Mouse (Mus musculus): Measurements from ENCODE around the gene Hc.

Gene Hc

DNA sequence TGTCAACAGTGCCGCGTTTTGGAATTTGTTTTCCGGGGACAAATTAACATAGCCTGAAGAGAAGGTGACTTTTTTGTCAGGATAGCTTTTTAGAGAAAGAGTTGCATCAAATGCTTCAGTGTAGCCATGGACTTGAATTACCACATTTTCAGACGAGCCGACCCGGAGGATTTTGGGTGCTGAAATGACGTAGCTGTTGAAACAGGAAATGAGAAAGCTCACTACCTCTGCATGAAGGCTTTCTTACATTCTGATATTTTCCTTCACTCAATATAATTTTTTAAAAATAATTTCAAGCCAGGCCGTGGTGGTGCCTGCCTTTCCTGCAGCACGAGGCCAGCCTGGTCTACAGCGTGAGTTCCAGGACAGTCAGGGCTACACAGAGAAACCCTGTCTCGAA is 4.0 kb downstream of the Hc start:
- no peak for DNase-seq (ENCODE audit: low spot score in 2 of 2)

GRCm38 (mm10) chr2:35048851-35049250 is 12.4 kb downstream of the Hc start:
- no peak for DNase-seq (ENCODE audit: low spot score in 2 of 2)

- no peak for DNase-seq (ENCODE audit: low spot score in 2 of 2)
Measured at GRCm38 (mm10) chr2:35044956-35045355, 16.3 kb downstream of the Hc start.

- no peak for DNase-seq (ENCODE audit: low spot score in 2 of 2)
Measured at GRCm38 (mm10) chr2:35038580-35039375, 22.5 kb downstream of the Hc start.

GRCm38 (mm10) chr2:35024646-35025154 is 36.5 kb downstream of the Hc start:
- no peak for DNase-seq (ENCODE audit: low spot score in 2 of 2)

DNA sequence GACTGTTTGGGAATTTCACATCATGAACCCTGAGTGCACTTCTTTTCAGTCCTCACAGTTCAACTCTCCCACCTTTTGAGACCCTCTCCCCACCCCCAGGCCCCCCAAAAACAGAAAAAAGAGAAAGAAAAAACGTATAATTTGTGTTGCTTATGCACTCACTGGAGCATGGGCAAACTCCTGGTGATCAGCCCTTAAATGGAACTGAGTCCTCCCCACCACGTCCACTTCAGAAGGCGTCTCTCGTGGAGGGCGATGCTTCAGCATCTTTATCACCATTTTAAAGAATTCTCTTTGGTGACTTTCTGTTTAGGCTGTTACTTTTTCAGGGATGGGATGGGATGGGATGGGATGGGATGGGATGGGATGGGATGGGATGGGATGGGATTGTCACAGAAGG is 39.4 kb downstream of the Hc start:
- DNase-seq (ENCODE audit: low spot score in 2 of 2): no peak

- no peak for DNase-seq (ENCODE audit: low spot score in 2 of 2)
Measured at GRCm38 (mm10) chr2:35015861-35016260, 45.4 kb downstream of the Hc start.

GRCm38 (mm10) chr2:35011649-35012048 is 49.6 kb downstream of the Hc start:
- no peak for DNase-seq (ENCODE audit: low spot score in 2 of 2)

DNA sequence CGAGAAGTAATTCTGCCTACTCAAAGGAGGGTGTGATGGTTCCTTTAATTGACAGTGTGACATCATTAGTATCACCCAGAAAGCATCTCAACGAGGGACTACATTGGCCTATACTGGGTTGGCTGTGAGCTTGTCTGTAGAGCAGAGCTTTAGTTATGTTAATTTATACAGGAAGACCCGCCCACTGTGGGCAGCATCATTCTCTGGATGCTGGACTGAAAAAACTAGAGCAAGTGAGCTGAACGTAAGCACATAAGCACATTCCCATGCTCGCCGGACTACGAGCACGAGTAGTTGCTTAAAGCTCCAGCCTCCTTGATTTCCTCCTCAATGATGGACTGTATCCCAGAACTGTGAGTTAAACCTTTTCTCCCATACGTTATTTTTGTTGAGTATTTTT is 62.3 kb downstream of the Hc start:
- peak; percentile 19 to 34 for DNase-seq (ENCODE audit: low spot score in 2 of 2)

DNA sequence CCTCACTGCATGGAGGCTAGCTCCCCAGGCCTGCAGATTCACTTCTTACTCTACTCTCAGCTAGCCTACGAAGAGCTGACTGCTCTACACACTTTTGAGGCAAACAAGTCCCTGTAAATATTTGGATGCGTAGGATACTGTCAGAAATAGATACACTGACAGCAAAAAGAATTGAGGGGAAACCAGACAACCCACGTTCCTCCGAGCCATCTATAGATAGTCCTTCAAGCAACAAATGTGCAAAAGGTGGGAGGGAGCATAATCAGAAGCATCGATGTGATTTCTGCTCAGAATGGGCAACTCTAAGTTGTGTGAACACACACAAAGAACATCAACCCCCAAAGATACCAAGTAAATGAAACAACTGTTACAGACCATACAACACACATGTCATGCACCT is 64.7 kb downstream of the Hc start:
- DNase-seq (ENCODE audit: low spot score in 2 of 2): no peak

GRCm38 (mm10) chr2:34993696-34994356 is 67.4 kb downstream of the Hc start:
- DNase-seq (ENCODE audit: low spot score in 2 of 2): no peak

DNA sequence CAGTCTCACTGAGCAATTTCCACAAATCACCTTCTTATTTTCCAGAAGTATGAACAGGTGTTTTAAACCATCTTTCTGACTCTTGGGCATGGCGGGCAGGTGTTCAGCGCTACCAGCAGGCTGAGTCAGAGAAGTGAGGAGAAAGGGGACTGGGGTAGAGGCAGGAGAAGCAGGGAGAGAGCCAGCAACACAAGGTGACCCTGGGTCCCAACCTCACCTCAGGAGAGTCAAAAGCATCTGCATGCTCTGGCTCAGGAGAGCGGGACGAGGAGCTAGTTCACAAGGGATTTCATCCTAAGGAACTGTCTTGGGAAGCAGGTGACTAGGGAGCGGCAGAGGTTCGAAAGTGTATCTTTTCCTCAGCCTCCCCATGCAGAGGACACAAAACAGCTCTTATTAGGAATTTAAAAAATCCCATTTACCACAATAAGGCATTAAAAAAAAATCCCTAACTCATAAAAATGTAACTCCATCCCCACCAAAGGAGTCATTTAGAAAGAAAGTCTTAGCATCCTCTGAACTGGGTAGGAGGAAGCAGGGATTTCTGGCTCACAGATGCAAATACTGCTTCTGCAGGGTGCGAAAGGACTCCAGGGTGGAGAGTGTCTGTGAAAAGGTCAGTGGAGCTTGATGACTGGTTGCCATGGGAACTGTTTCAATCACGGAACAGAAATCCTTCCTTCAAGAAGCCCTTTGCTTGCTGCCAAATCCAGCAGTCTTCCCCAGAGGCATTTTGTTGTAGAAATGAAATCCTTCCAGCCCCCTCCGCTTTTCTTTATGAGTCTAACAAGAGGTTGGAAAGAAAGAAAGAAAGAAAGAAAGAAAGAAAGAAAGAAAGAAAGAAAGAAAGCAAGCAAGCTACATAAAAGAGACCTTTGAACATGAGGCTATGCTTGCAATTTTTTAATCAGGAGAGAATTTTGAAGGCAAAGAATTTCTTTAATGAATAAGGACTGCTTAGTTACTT is 68.2 kb downstream of the Hc start:
- peak in 1 of 2 experiments; percentile 23 for DNase-seq (ENCODE audit: low spot score in 2 of 2)

DNA sequence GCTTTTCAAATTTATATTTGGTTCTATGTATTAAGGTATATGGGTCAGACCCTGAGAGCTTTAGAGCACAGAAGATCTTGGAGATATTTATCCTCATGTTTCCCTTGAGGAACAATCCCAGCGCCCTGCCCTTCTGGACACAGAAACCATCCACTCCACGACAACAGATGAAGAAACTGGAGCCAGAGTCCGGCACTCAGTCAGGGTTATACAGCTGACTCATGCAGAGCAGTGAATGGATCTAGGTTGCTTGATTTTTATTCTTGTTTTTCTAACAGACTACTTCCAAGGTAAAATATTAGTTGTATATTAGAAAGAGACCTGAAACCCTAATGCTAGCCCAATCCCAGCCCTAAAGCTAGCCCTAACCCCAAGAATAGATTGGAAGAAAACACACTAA is 69.3 kb downstream of the Hc start:
- no peak for DNase-seq (ENCODE audit: low spot score in 2 of 2)

GRCm38 (mm10) chr2:34989749-34990148 is 71.5 kb downstream of the Hc start:
- no peak for DNase-seq (ENCODE audit: low spot score in 2 of 2)

GRCm38 (mm10) chr2:34987595-34987994 is 73.6 kb downstream of the Hc start:
- no peak for DNase-seq (ENCODE audit: low spot score in 2 of 2)

DNA sequence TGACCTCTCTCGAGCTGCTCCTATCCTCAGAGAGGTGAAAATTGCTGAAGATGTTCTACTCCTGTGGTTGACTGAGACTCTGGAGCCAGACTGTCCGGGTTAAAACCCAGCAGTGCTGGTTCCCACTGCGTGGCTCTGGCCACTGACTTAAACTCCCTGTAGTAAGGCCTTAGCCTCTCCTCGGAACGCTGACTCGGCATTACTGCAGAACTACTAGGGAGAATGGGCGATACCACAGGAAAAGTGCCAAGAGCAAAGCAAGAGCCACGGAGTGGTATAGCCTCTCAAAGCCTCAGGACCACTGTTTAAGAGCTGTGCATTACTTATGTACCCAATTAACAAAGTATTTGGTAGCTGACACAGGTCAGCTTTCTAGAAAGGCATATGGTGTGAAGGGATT is 76.4 kb downstream of the Hc start:
- no peak for DNase-seq (ENCODE audit: low spot score in 2 of 2)

- DNase-seq (ENCODE audit: low spot score in 2 of 2): no peak
Measured at GRCm38 (mm10) chr2:34982906-34983698, 78.1 kb downstream of the Hc start.

DNA sequence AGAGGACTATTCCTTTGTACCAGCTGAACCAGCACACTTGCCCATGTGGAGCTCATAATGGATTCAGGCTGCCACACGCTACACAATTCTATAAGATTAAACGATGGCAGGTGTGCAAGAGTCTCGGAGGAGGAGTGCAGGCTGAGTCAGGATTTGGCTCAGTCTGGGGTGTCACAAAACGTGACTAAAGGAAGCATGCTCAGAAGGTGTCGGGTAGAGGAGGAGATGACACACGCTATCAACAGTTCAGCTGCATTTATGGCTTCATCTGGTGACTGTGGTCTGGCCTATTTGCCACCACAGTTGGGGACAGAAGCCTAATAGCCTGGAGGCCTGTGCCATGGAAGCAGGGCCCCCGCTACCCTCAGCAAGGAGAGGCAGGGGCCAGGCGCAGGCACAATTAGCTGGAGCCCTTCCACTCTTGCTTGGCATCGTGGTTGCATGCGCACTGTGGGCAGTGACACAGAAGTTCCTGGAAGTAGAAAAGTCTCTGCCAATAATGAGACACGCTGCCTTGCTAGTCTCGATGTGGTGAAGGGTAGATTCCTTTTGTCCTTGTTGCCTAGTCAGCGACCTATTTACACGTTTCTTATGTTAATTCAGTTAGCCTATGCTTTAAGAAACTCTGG is 79.0 kb downstream of the Hc start:
- no peak for DNase-seq (ENCODE audit: low spot score in 2 of 2)

DNA sequence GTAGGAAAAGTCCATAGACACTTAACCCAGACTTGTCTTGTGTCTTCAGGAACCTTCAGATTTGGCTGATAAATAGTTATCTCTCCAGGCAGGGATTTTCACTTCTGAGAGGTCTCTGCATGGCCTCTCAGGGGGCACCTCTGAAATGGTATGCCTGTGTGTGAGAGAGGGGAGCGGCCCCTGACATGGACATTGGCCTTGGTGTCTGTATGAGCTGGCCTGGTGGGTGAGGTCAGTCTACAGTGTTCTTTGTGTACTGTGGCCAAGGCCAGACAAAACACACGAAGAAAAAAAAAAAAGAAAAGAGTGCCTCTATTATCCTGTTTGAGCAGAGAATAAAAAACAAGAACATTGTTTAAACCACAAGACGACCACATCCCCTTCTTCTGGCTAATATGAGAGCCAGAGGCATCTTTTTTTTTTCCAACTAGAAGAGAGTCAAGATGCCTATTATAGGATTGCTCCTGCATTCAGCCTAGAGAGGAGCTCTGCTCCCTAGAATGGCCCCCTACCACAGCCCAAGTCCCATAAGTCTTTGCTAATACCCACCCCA is 81.7 kb downstream of the Hc start:
- DNase-seq (ENCODE audit: low spot score in 2 of 2): no peak

DNA sequence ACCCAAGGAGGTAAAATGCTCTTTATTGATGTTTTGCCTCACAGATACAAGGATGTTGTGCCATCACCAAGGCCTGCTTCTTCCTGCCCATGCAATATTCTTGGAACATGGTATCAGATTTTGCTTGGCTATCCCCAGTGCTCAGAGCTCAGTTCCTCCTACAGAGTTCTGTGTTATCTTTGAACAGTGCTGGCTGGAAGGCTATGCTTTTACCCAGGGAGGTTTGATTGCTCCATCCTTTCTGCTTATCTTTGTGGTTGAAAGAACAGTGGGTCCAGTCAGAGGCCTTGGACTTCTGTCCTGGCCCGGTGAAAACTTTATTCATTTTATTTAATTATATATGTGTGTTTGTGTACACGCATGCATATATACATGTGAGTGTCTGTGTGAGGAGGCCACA is 83.0 kb downstream of the Hc start:
- no peak for DNase-seq (ENCODE audit: low spot score in 2 of 2)
